Mouse (Mus musculus) cerebellum, postnatal 25 days (tissue): ENCODE measurements around the gene Rusc1.
A peak's percentile ranks its signal among the peaks of the same experiment; 100 is the strongest.
"Not testable (repeated sequence)": the region's sequence is repeated elsewhere in the genome, so short reads cannot be mapped to it uniquely, and the experiment has no call there.

Experiments used
- DNase-seq, 2 experiments: peaks; one replicate each; pipeline ENCODE4 v3.0.0; 2021; ENCODE audit warnings: mixed read lengths in 2 of 2

Gene Rusc1

GRCm38 (mm10) chr3:89091811-89092508 is 1.2 kb downstream of the Rusc1 start:
- peak; percentile 51 to 53 for DNase-seq

GRCm38 (mm10) chr3:89090694-89091655 is 2.1 kb downstream of the Rusc1 start:
- peak; percentile 91 to 93 for DNase-seq

DNA sequence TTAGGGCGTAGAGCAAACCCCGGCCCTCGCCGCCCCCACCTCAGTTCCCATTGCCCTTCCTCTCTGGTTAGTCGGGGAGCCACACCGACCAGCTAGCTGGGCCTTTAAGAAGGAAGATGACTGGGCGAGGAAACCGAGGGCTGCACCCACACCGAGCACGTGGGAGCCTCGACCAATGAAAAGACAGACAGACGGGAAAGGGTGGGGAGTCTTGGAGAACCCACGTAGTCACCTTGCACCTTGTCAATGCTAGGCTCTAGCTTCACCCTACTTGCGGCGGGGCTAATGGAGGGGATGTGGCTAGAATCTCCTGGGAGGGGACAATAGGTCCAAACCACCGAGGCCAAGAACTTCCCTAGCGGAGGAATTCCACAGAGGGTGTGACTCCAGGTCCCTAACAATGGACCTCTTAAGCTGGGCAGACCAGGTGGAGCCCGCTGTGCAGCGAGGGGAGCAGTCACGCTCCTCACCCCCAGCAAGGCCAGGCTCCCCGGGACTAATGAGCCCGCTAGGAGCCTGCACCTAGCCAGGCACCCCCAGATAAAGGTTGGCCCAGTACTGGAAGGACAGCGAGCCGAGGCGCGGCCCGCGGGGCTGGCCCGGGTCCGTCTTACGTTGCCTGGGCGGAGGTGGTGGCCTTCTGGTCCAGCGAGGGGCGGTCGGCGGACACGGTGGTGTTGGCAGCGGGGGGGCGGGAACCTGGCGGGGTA is 3.1 kb downstream of the Rusc1 start:
- DNase-seq, result peak; percentile 86 to 88

DNA sequence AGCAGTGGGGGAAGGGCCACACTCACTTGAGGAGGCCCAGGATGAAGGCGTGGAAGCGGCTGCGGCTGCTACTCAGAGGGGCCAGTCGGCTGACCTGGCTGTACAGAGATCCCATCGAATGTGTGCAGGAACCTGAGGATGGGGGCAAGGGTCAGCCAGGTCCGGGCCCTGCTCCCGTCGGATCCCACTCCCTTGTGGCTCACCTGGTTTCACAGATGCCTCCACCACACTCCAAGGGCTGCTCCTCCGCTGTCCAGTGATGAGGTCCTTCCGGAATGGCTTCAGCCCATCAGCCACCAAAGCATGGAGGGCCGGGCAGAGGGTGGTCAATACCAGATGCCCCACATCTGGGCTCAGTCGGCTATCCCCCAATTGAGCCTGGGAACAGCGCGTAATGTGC is 4.1 kb downstream of the Rusc1 start:
- DNase-seq, result peak in 1 of 2 experiments; percentile 21

DNA sequence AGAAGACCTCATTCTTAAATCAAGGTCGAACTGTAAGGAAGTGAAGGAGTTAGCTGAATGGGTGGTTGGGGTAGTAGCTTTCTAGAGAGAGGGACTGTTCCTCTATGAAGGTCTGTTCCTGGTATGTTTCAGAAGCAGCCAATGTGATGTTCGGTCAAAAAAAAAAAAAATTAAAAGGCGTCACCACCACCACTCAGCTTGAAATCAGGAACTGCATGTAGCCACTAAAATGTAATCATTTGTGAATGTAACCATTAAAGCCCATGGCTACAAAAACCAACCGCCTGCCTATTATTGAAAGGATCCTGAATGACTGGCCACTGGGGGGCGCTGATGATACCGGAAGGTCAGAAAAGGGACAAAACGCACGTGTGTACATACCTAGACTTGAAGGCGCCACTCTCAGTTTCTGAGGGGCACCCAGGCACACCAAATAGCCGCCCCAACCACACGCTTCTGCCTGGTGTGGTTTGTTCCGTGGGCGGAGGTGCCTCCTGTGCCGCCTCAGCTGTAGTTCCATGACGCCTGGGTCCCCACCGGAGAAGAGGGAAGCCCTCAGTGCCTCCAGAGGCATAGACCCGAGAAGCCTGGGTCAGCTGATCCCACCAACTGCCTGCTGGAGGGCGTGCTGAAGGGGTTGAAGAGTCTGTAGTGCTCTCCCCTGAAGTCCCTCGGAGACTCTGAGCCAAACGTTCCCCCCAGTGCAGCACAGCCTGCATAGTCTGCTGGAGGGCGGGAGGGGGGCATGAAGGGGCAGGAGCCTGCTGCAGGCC is 5.6 kb downstream of the Rusc1 start:
- peak; percentile 77 to 91 for DNase-seq

DNA sequence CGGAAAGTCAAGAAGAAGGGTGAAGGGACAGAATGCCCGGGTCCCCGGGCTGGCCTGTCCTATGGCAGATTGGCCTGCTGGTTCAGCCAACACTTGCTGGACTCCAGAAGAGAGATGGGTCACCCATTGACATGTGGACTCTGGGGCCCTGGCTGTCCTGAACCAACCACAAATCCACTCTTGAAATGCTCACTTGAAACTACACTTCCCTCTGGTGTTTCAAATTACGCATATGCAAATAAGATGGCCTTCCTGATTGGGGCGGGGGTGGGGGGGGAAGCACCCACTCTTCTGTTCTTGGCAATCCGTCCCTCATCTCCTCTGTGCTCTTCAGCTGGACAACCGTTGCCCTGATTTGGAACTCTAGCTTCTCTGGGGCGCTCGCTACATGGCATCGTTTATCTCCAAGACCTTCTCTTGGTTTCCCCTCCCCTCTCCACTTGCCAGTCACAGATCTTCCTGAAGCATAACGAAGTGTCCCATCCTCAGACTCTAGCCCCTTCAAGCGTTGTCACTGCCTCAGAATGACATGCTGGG is 8.4 kb downstream of the Rusc1 start:
- no peak for DNase-seq

DNA sequence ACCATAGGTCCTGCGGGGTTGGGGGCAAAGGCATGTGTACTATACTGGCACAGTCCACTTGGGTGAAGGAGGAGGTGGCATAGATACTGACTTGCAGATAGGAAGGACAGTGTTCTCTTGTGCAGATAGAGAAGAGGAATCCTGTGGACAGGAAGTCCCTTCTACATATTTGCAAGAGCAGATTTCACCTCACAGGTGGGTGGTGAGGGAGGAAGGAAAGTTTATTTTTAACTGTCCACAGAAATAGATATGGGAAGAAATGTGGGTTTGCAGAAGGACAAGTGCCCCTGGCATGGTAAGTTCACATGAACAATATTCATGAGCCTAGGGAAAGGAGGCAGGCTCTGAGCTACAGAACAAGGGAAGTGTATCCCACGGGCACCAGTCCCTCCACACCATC is 9.0 kb downstream of the Rusc1 start:
- no peak for DNase-seq

- not testable (repeated sequence) for DNase-seq
Observed at GRCm38 (mm10) chr3:89082287-89082686, 10.8 kb downstream of the Rusc1 start.

- no peak for DNase-seq
Observed at GRCm38 (mm10) chr3:89077383-89077782, 15.7 kb downstream of the Rusc1 start.

DNA sequence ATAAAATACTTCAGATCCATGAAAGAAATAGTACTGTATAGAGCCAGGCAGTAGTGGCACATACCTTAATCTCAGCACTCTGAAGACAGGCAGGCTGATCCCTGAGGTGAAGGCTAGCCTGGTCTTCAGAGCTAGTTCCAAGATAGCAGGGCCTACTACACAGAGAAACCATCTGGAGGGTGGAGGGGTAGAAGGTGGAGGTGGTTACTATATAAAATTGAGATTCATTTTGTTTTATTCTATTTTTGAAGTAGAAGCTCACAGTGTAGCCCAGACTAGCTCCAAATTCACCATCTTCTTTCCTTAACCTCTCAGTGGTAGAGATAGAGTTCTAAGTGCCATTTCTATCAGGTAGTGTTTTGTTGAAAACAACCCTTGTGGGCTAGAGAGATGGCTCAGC is 25.8 kb downstream of the Rusc1 start:
- DNase-seq, result no peak

GRCm38 (mm10) chr3:89061696-89062095 is 31.4 kb downstream of the Rusc1 start:
- no peak for DNase-seq

DNA sequence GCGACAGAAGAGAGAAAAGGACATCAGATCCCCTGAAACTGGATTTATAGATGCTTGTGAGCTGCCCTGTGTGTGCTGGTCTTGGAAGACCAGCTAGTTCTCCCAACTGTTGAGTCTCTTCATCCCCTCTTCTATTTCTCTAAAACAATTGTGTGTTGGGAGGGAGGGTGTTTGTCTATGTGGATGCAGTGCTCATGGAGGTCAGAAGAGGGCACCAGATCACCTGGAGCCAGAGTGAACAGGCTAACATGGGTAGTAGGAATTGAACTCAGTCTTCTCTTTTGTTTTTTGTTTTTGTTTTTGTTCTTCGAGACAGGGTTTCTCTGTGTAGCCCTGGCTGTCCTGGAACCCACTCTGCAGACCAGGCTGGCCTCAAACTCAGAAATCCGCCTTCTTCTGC is 34.3 kb downstream of the Rusc1 start:
- peak; percentile 39 to 63 for DNase-seq

DNA sequence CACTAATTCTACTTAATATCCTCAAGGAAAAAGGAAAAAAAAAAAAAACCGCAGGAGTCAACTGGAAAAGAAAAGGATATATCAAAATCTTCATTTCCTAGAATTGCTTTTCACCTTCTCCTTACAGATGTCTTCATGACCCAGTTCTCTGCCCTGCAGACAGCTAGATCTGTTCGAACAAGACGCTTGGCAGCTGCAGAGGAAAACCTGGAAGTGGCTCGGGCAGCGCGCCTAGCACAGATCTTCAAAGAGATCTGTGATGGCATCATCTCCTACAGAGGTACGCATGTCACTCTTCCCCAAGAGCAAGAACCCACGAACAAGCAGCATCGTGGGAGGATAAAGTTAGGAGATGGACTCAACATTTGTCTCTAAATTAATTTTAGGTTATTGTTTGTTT is 34.8 kb downstream of the Rusc1 start:
- DNase-seq, result no peak

GRCm38 (mm10) chr3:89043359-89043758 is 49.8 kb downstream of the Rusc1 start:
- no peak for DNase-seq
